Mouse (Mus musculus): Measurements from ENCODE around the gene Olfr971. TPM values are rescaled to one million over a fixed set of nuclear protein-coding genes. Genes with fewer than 3 reads are reported as not detected.

Gene Olfr971
- not detected for polyA plus RNA-seq (2015; fragmentation: Illumina TruSeq; extraction: RNeasy Lipid Tissue Mini Kit (QIAGEN cat#74804); ENCODE audit: insufficient read depth, low replicate concordance)

DNA sequence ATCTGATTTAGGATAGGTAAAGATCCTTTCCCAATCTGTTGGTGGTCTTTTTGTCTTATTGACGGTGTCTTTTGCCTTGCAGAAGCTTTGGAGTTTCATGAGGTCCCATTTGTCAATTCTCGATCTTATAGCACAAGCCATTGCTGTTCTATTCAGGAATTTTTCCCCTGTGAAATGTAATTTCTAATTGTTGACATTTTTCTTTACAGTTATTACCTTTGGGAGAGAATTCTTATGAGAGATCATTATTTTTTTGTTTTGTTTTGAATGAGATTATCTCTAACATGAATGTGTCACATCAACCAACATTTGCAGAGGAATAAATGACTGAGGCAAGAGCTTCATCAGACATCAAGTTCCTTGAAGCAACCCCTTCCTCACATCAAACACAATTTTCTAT is at the start of gene Olfr971:
TSS of gene Olfr971 (plus strand) at position 301 of the 400 bp plus-strand sequence.

GRCm38 (mm10) chr9:39790558-39790957 is 46.1 kb upstream of the Olfr971 start, which contains the start of gene Olfr969:
Gene Olfr969, plus strand, starts transcription at chr9:39790945.

DNA sequence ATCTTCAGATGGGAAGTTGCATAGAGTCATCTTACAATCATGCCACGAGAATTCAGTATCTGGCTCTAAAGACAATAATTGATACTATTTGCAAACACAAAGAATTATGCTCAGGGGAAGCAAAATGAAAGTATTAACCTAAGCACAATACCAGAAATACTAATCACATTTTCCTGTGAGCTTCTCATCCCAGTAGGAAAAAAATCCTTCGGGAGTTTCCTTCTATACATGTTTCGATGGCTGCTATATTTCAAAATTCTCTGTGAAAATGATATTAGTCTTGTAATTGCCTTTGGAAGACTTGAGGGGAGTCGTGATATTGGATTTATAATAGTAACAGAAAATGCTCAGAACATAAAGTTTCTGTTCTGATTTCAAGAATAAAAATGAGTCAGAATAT is 28.1 kb upstream of the Olfr971 start, which contains the start of gene Olfr970:
TSS of gene Olfr970 (plus strand) at position 301 of the 400 bp plus-strand sequence.

DNA sequence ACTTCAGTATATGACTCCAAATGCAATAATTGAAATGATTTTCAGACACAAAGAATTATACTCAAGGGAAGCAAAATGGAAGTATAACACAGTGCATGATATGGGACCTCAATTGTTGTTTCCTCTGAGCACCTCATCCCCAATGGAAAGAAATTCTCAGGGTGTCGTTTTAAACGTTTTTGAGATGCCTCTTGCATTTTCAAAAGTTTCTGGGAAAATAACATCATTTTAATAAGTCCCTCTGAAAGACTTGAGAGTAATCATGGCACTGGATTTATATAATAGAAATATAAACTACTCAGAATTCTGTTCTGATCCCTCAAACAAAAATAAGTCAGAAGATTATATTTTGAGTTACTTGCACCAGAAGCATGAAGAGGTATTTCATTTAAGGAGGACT is 29.4 kb downstream of the Olfr971 start, which contains the start of gene Olfr972:
TSS of gene Olfr972 (plus strand) at position 301 of the 400 bp plus-strand sequence.

Other genes with a start within 250 kb of the Olfr971 start
- gene AW551984, start 232.5 kb upstream of the Olfr971 start, polyA plus RNA-seq (2015; fragmentation: Illumina TruSeq; extraction: RNeasy Lipid Tissue Mini Kit (QIAGEN cat#74804); ENCODE audit: insufficient read depth, low replicate concordance): 0.11 TPM
- not detected for gene Olfr148, start 226.2 kb upstream of the Olfr971 start, polyA plus RNA-seq (2015; fragmentation: Illumina TruSeq; extraction: RNeasy Lipid Tissue Mini Kit (QIAGEN cat#74804); ENCODE audit: insufficient read depth, low replicate concordance)
- gene Olfr960, start 215.5 kb upstream of the Olfr971 start, polyA plus RNA-seq (2015; fragmentation: Illumina TruSeq; extraction: RNeasy Lipid Tissue Mini Kit (QIAGEN cat#74804); ENCODE audit: insufficient read depth, low replicate concordance): not detected
- not detected for gene Olfr961, start 191.8 kb upstream of the Olfr971 start, polyA plus RNA-seq (2015; fragmentation: Illumina TruSeq; extraction: RNeasy Lipid Tissue Mini Kit (QIAGEN cat#74804); ENCODE audit: insufficient read depth, low replicate concordance)
- gene Olfr963, start 169.7 kb upstream of the Olfr971 start, polyA plus RNA-seq (2015; fragmentation: Illumina TruSeq; extraction: RNeasy Lipid Tissue Mini Kit (QIAGEN cat#74804); ENCODE audit: insufficient read depth, low replicate concordance): not detected
- gene Olfr149, start 129.8 kb upstream of the Olfr971 start, polyA plus RNA-seq (2015; fragmentation: Illumina TruSeq; extraction: RNeasy Lipid Tissue Mini Kit (QIAGEN cat#74804); ENCODE audit: insufficient read depth, low replicate concordance): not detected
- gene Olfr965, start 125.5 kb upstream of the Olfr971 start, polyA plus RNA-seq (2015; fragmentation: Illumina TruSeq; extraction: RNeasy Lipid Tissue Mini Kit (QIAGEN cat#74804); ENCODE audit: insufficient read depth, low replicate concordance): not detected
- gene Olfr150, start 105.9 kb upstream of the Olfr971 start, polyA plus RNA-seq (2015; fragmentation: Illumina TruSeq; extraction: RNeasy Lipid Tissue Mini Kit (QIAGEN cat#74804); ENCODE audit: insufficient read depth, low replicate concordance): not detected
- not detected for gene Olfr967, start 90.6 kb upstream of the Olfr971 start, polyA plus RNA-seq (2015; fragmentation: Illumina TruSeq; extraction: RNeasy Lipid Tissue Mini Kit (QIAGEN cat#74804); ENCODE audit: insufficient read depth, low replicate concordance)
- not detected for gene Olfr968, start 53.6 kb upstream of the Olfr971 start, polyA plus RNA-seq (2015; fragmentation: Illumina TruSeq; extraction: RNeasy Lipid Tissue Mini Kit (QIAGEN cat#74804); ENCODE audit: insufficient read depth, low replicate concordance)
- gene Olfr969, start 45.9 kb upstream of the Olfr971 start, polyA plus RNA-seq (2015; fragmentation: Illumina TruSeq; extraction: RNeasy Lipid Tissue Mini Kit (QIAGEN cat#74804); ENCODE audit: insufficient read depth, low replicate concordance): not detected
- not detected for gene Olfr970, start 28.0 kb upstream of the Olfr971 start, polyA plus RNA-seq (2015; fragmentation: Illumina TruSeq; extraction: RNeasy Lipid Tissue Mini Kit (QIAGEN cat#74804); ENCODE audit: insufficient read depth, low replicate concordance)
- not detected for gene Olfr972, start 29.5 kb downstream of the Olfr971 start, polyA plus RNA-seq (2015; fragmentation: Illumina TruSeq; extraction: RNeasy Lipid Tissue Mini Kit (QIAGEN cat#74804); ENCODE audit: insufficient read depth, low replicate concordance)
- not detected for gene Olfr229, start 70.5 kb downstream of the Olfr971 start, polyA plus RNA-seq (2015; fragmentation: Illumina TruSeq; extraction: RNeasy Lipid Tissue Mini Kit (QIAGEN cat#74804); ENCODE audit: insufficient read depth, low replicate concordance)
- gene Olfr974, start 100.6 kb downstream of the Olfr971 start, polyA plus RNA-seq (2015; fragmentation: Illumina TruSeq; extraction: RNeasy Lipid Tissue Mini Kit (QIAGEN cat#74804); ENCODE audit: insufficient read depth, low replicate concordance): not detected
- gene Olfr975, start 115.2 kb downstream of the Olfr971 start, polyA plus RNA-seq (2015; fragmentation: Illumina TruSeq; extraction: RNeasy Lipid Tissue Mini Kit (QIAGEN cat#74804); ENCODE audit: insufficient read depth, low replicate concordance): not detected
- gene Olfr976, start 124.3 kb downstream of the Olfr971 start, polyA plus RNA-seq (2015; fragmentation: Illumina TruSeq; extraction: RNeasy Lipid Tissue Mini Kit (QIAGEN cat#74804); ENCODE audit: insufficient read depth, low replicate concordance): not detected
- not detected for gene Olfr978, start 155.2 kb downstream of the Olfr971 start, polyA plus RNA-seq (2015; fragmentation: Illumina TruSeq; extraction: RNeasy Lipid Tissue Mini Kit (QIAGEN cat#74804); ENCODE audit: insufficient read depth, low replicate concordance)
- not detected for gene Olfr979, start 166.6 kb downstream of the Olfr971 start, polyA plus RNA-seq (2015; fragmentation: Illumina TruSeq; extraction: RNeasy Lipid Tissue Mini Kit (QIAGEN cat#74804); ENCODE audit: insufficient read depth, low replicate concordance)
- gene Olfr980, start 172.7 kb downstream of the Olfr971 start, polyA plus RNA-seq (2015; fragmentation: Illumina TruSeq; extraction: RNeasy Lipid Tissue Mini Kit (QIAGEN cat#74804); ENCODE audit: insufficient read depth, low replicate concordance): not detected
- not detected for gene Olfr981, start 184.6 kb downstream of the Olfr971 start, polyA plus RNA-seq (2015; fragmentation: Illumina TruSeq; extraction: RNeasy Lipid Tissue Mini Kit (QIAGEN cat#74804); ENCODE audit: insufficient read depth, low replicate concordance)
- not detected for gene Olfr982, start 237.0 kb downstream of the Olfr971 start, polyA plus RNA-seq (2015; fragmentation: Illumina TruSeq; extraction: RNeasy Lipid Tissue Mini Kit (QIAGEN cat#74804); ENCODE audit: insufficient read depth, low replicate concordance)

Data from spleen, adult 10 weeks (tissue).